Mouse (Mus musculus) embryonic facial prominence, embryonic 13.5 days (tissue): ENCODE data around the gene Tuba1b. TPM values are rescaled to one million over a fixed set of nuclear protein-coding genes. Genes with fewer than 3 reads are reported as not detected.

Experiments
- ATAC-seq: fragments of 200-750 bp; cut with Nextera tagmentation; 2 replicates; pipeline ENCODE4 v1.8.0; 2017; ENCODE audit warnings: low read depth; ENCODE audit not compliant: insufficient number of reproducible peaks, insufficient read depth, low FRiP score, low TSS enrichment
- H3K27ac ChIP-seq: fragments of 300-500 bp; sonication (generic); 2 replicates; pipeline ENCODE4 v1.5.1; 2015; ENCODE audit warnings: moderate library complexity, mild to moderate bottlenecking, inconsistent platforms
- H3K27me3 ChIP-seq: fragments of 300-500 bp; sonication (generic); 2 replicates; pipeline ENCODE4 v1.6.1; 2015; ENCODE audit warnings: mild to moderate bottlenecking, inconsistent platforms
- H3K36me3 ChIP-seq: fragments of 300-500 bp; sonication (generic); 2 replicates; pipeline ENCODE4 v1.6.1; 2015; ENCODE audit warnings: mild to moderate bottlenecking, inconsistent platforms
- H3K4me1 ChIP-seq: fragments of 300-500 bp; sonication (generic); 2 replicates; pipeline ENCODE4 v1.6.1; 2015; ENCODE audit warnings: inconsistent platforms
- H3K4me2 ChIP-seq: fragments of 300-500 bp; sonication (generic); 2 replicates; pipeline ENCODE4 v1.6.1; 2015; ENCODE audit warnings: moderate library complexity, mild to moderate bottlenecking, inconsistent platforms
- H3K4me3 ChIP-seq: fragments of 300-500 bp; sonication (generic); 2 replicates; pipeline ENCODE4 v1.5.1; 2015; ENCODE audit warnings: mild to moderate bottlenecking, inconsistent platforms
- H3K9ac ChIP-seq: fragments of 300-500 bp; sonication (generic); 2 replicates; pipeline ENCODE4 v1.6.1; 2015; ENCODE audit warnings: mild to moderate bottlenecking, inconsistent platforms
- H3K9me3 ChIP-seq: fragments of 300-500 bp; sonication (generic); 2 replicates; pipeline ENCODE4 v1.6.1; 2016; ENCODE audit warnings: inconsistent platforms
- WGBS: fragments of 180-500 bp; shearing (Covaris S2); methylation state at CpG from one replicate; pipeline ENCODE4 v1.1.7; 2015; ENCODE audit warnings: mixed read lengths; 5-methylcytosine and 5-hydroxymethylcytosine counted together
- polyA plus RNA-seq: library from polyadenylated mRNA; unstranded; fragments of >200 nt; fragmentation: Nextera tagmentation; extraction: Ambion mirVana; gene quantifications from 2 replicates; pipeline ENCODE4 v1.2.1, GENCODE M21; 2015

The Tuba1b gene
- polyA plus RNA-seq, 1 experiment from 2014 or later: 1,651 TPM

DNA sequence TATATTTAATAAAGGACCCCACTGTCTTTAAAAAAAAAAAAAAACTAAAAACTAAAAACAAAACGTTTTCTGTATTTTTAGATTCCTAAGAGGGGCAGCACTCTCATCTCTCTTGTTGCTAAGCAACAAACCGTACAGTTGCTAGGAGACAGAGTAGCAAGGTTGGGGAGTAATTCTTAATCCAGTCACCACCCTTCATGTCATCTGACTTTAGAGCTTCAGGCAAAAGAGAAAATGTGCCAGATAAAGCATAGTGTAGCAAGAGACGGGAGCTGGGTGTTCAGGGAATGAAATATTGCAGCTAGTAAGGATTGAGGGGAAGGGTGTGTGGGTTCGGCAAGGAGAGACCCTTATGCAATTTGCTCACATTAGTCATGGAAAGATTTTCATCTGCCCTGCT lies 36.7 kb upstream of the Tuba1b start:
- no peak overlapping the region for H3K4me3 ChIP-seq
- H3K4me2 ChIP-seq: 0 out of 2 replicates have a peak overlapping the region, but pooled peaks have one; percentile 1
- H3K9ac ChIP-seq: no peak overlapping the region
- peak overlapping the region; percentile 60 for H3K27ac ChIP-seq
- no peak for ATAC-seq
- 19% methylated on average over 4 of the region's 4 CpGs for WGBS
- H3K4me1 ChIP-seq: peaks cover 43% of the 10 kb centered on the region
- no peaks in the 10 kb centered on the region for H3K9me3 ChIP-seq
- no peaks in the 10 kb centered on the region for H3K36me3 ChIP-seq
- no peaks in the 10 kb centered on the region for H3K27me3 ChIP-seq

DNA sequence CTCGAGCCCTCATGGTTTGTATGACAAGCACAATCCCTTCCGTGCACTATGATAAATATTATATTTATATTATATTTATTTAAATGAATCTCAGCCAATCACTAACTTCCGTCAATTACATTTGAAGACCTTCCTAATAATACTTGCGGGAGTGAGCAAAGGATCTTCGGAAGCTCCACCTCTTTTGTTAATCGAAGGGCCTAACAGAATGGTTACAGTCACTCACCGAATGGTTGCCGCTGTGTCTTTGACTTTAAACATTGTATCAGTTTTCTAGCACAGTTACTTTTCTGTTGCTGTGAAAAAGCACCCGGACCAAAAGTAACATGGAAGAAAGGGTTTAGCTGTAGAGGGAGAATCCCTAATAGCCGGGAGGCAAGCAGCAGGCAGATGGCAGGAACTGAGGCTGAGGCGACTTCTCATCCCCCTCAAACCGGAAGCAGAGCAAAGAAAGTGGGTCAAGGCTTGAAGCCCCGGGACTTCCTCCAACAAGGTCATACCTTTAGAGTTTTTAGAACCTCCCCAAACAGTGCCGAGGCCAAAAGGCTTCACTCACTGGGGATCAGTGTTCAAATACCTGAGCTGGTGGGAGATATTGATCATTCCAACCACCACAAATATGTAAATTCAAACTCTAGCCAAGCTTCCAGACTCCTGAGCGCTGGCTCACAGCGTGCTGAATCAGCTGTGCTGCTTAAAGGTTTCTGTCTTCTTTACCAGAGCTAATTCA lies 35.2 kb upstream of the Tuba1b start:
- no peak overlapping the region for H3K4me3 ChIP-seq
- no peak for ATAC-seq
- peak overlapping the region; percentile 52; the same call in 1 of the 2 replicates for H3K9ac ChIP-seq
- peaks cover 43% of the 10 kb centered on the region for H3K4me1 ChIP-seq
- H3K27ac ChIP-seq: peak overlapping the region; percentile 89
- H3K4me2 ChIP-seq: peak overlapping the region; percentile 39
- no peaks in the 10 kb centered on the region for H3K9me3 ChIP-seq
- 6% methylated on average over 16 of the region's 16 CpGs for WGBS
- H3K36me3 ChIP-seq: no peaks in the 10 kb centered on the region
- no peaks in the 10 kb centered on the region for H3K27me3 ChIP-seq

DNA sequence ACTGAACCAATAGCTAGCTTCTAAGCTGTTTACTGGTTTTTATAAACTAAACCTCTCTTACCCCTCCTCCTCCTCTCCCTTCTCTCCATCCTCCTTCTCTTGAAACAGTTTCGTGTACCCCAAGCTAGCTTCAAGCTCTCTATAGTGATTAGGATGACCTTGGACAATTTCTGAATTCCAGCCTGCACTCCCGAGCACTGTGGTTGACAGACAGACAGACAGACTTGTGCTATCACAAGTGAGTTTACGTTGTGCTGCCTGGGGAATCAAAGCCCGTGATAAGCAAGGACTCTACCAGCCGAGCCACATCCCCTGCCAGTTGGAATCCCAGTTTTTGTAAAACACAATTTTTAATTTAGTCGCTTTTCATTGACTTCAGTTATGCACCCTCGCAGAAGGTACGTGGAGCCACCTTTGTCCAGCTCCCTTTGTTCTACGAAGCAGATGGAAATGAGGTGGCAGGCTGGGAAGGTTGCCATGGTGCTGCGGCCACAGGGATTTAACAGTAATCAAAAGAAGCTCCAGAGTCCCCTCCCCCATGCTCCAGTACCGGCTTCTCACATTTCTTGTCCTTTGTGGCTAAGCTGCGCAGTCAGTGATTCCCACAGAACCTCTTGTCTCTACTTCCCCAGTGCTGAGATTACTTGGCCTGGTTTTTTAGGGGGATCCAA lies 34.5 kb upstream of the Tuba1b start:
- H3K4me2 ChIP-seq: peak overlapping the region; percentile 39
- H3K36me3 ChIP-seq: no peaks in the 10 kb centered on the region
- H3K27ac ChIP-seq: peak overlapping the region; percentile 89
- no peak overlapping the region; the same call in 1 of the 2 replicates for H3K4me3 ChIP-seq
- H3K9me3 ChIP-seq: no peaks in the 10 kb centered on the region
- H3K27me3 ChIP-seq: no peaks in the 10 kb centered on the region
- peak overlapping the region; percentile 52; the same call in 1 of the 2 replicates for H3K9ac ChIP-seq
- WGBS: 7% methylated on average over 12 of the region's 12 CpGs
- no peak for ATAC-seq
- H3K4me1 ChIP-seq: peaks cover 43% of the 10 kb centered on the region

DNA sequence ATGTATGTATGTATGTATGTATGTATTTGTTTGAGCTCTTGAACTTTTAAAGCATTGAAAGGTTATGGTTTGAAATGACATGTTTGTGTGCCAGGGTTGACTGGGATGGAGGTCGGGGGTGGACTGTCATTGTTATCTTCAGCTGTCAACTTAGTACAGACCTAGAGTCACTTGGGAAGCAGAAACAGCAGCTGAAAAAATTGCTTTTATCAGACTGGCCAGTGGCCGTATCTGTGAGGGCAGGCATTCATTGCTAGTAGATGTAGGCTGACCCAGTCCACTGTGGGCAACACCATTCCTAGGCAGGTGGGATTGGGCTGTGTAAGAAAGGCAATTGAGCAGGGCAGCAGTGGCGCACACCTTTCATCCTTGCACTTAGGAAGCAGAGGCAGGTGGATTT lies 25.2 kb upstream of the Tuba1b start:
- ATAC-seq: no peak
- no peak overlapping the region for H3K4me3 ChIP-seq
- H3K36me3 ChIP-seq: no peaks in the 10 kb centered on the region
- H3K9me3 ChIP-seq: no peaks in the 10 kb centered on the region
- no peak overlapping the region for H3K27ac ChIP-seq
- H3K4me2 ChIP-seq: no peak overlapping the region
- H3K27me3 ChIP-seq: no peaks in the 10 kb centered on the region
- H3K9ac ChIP-seq: no peak overlapping the region
- H3K4me1 ChIP-seq: peaks cover 6% of the 10 kb centered on the region
- WGBS: 85% methylated on average over 3 of the region's 3 CpGs

DNA sequence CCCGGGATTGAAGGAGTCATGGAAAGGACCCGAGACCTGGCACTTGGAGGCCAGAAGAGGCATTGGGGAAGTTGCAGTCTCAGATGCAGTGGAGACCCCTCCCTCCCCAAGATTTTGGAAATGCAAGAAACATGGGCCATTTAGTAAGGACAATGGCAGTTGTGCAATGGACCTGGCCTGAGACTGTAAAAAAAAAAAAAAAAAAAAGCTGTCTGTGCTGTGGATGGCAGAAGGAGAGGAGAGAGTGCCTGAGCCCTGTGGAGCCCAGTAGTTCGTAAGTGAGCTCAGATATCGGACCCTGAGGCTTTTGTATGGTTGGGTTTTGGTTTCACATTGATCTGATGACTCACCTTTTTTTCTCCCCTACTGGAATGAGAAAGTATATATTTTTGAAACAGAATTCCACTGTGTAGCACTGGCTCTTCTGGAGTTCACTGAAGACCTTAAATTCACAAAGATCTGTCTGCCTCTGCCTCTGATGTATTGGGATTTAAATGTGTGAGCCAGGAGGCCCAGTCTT lies 24.6 kb upstream of the Tuba1b start:
- Histone ChIP-seq H3K9me3 (no peaks in the 10 kb centered on the region), H3K4me3 (no peak overlapping the region), H3K4me2 (no peak overlapping the region), H3K9ac (no peak overlapping the region), H3K36me3 (no peaks in the 10 kb centered on the region), H3K27ac (no peak overlapping the region), H3K27me3 (no peaks in the 10 kb centered on the region), H3K4me1 (peaks cover 10% of the 10 kb centered on the region)
- 73% methylated on average over 4 of the region's 4 CpGs for WGBS
- ATAC-seq: no peak

DNA sequence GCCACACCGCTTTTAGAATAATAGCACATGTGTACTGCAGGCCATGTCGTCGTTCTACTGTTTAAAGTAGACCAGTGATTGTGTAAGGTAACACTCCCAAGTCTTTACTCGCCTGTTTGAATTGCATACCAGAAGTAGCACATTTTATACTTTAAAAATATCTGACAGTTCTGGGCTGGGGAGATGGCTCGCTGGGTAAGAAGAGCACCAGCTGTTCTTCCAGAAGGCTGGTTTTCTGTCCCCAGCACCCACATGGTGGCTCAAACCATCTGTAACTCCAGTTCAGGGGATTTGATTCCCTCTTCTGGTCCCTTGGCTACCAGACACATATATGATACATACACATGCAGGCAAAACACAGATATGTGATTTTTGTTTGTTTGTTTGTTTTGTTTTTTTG lies 23.1 kb upstream of the Tuba1b start:
- Histone ChIP-seq H3K27ac (no peak overlapping the region), H3K36me3 (no peaks in the 10 kb centered on the region), H3K4me2 (no peak overlapping the region), H3K4me1 (peaks cover 11% of the 10 kb centered on the region), H3K9ac (no peak overlapping the region), H3K27me3 (no peaks in the 10 kb centered on the region), H3K4me3 (no peak overlapping the region), H3K9me3 (no peaks in the 10 kb centered on the region)
- WGBS: 70% methylated on average over 5 of the region's 5 CpGs
- no peak for ATAC-seq

DNA sequence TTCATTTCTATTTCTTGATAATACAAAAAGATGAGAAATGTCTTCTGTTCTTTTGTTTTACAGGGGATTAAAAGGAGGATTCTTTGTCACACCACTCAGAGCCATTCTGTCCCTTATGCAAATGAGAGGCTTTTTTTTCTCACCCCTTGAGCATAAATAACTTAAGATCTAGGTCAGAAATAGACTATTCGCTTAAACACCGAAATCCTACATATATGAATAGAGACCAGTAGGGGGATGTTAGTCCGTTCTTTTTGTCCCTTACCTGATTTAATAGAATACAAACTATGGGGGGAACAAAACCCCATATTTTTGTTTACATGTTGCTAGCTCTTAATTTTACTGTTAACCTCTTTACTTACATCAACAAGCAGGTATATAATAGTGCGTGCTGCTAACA lies 21.6 kb upstream of the Tuba1b start:
- Histone ChIP-seq H3K36me3 (peaks cover 2% of the 10 kb centered on the region), H3K9me3 (no peaks in the 10 kb centered on the region), H3K27me3 (no peaks in the 10 kb centered on the region), H3K27ac (no peak overlapping the region), H3K9ac (no peak overlapping the region), H3K4me3 (no peak overlapping the region), H3K4me2 (no peak overlapping the region), H3K4me1 (peaks cover 18% of the 10 kb centered on the region)
- WGBS: 93% methylated on average over 4 of the region's 4 CpGs
- no peak for ATAC-seq

DNA sequence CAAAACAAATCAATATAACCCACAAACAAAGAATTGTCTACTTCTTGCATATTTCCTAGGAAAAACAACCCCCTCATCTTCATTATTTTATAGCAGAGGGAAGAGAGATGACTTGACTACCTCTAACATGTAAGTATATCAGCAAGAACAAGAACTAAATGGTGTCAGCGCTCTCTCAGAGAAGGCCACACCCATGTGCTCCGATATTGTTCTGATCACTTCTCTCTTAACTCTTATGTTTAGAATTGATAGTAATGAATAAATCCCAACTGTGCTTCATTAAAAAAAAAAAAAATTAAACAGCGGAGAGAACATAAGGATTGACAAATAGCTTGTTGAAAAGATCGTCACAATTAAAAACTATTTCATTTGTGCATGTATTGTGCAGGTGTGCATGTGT lies 21.0 kb upstream of the Tuba1b start:
- Histone ChIP-seq H3K36me3 (peaks cover 4% of the 10 kb centered on the region), H3K9me3 (no peaks in the 10 kb centered on the region), H3K4me2 (peak overlapping the region; percentile 77), H3K4me3 (no peak overlapping the region), H3K27me3 (no peaks in the 10 kb centered on the region), H3K4me1 (peaks cover 18% of the 10 kb centered on the region), H3K9ac (no peak overlapping the region), H3K27ac (0 out of 2 replicates have a peak overlapping the region, but pooled peaks have one; percentile 99)
- ATAC-seq: no peak
- 75% methylated on average over 4 of the region's 4 CpGs for WGBS

DNA sequence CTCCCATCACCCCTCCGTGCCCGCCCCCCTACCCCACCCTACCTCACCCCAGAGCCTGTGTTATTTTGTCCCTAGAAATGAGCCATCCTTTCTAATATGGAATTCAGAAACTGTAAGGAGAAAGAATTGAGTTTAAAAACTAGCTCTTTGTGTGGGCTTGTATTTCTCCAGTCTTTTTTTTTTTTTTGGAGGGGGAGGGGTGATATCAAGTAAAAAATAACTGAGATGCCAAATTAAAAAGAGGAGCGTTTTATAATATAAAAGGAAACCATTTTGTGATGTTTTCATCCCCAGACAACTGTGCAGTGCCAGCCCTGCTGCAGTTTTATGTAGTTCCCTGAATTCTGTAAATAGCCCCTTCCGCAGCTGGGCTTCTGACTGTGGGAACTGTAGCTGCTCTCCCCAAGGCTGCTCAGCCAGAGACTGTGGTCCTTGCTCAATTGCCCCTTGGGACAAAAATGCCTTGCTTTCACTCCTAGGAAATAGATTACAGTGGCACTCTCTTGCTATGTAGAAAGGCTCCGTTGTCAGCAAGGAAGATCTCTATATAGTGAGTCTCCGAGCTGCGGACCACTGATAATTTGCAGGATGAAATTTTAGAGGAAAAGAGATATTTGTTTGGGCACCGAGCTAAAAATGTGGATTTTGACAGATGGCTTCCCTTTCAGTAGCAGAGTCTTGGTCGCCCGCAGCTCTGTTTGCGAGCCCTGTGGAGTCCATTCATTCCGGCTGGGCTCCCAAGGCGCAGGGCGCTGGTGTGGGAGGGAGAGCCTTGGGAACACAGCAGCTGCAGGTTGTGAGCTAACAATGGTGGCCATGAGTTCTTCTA lies 20.3 kb upstream of the Tuba1b start:
- Histone ChIP-seq H3K27ac (peak overlapping the region; percentile 99), H3K4me3 (peak overlapping the region; percentile 77), H3K4me2 (peak overlapping the region; percentile 77), H3K9me3 (no peaks in the 10 kb centered on the region), H3K36me3 (peaks cover 7% of the 10 kb centered on the region), H3K4me1 (peaks cover 18% of the 10 kb centered on the region), H3K27me3 (no peaks in the 10 kb centered on the region), H3K9ac (peak overlapping the region; percentile 63)
- WGBS: 12% methylated on average over 14 of the region's 14 CpGs
- ATAC-seq: no peak

DNA sequence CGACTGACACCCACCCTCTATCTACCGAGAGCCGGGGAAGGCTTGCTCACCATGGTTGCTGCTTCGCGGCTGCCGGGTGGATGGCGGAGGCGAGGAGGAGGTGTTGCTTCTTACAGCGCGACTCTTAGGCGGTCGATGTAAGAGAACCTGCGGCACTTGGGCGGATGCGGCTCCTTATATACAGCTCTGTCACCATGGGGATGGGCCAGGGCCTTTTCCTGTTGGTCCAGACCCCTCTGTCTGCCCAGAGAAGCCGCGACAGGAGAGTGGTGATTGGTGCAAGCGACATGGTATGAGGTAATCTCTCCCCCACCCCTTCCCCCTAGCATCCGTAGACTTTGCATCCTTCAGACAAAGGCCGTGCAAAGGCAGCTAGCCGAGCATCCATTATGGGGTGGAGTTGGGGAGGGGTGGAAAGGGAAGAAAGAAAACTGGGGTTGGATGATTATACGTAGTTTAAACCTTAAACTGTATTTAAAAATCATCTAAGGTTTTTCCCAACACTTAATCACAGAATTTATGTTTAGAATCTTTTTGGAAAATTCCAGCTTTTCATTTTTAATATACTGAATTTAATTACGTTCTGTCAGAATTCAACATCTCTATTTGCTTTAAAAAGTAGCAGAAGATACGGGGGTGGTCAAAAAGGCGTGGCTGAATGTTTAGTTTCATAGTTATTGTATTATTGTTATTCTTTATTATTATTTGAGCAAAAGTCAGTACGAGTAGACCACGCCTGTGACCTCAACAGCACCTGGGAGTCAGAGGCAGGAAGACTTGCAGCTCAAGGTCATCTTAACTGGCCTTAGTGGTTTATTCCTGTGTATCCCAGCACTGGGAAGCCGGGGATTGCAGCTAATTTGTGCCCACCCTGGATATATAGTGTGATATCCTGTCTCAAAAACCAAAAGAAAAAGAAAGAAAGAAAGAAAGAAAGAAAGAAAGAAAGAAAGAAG lies 19.3 kb upstream of the Tuba1b start, which contains the start of the genes Gm49450 and Tuba1a:
Gm49450 (minus strand) TSS at position 151 of the 956 bp plus-strand sequence.
Tuba1a (minus strand) TSS at position 303 of the 956 bp plus-strand sequence.
- ATAC-seq: peak; percentile 99
- Histone ChIP-seq H3K9me3 (no peaks in the 10 kb centered on the region), H3K27ac (peak within 1 kb of the TSS; percentile 99), H3K4me3 (peak within 1 kb of the TSS; percentile 77), H3K36me3 (peaks cover 14% of the 10 kb centered on the region), H3K4me1 (peaks cover 18% of the 10 kb centered on the region), H3K4me2 (peak within 1 kb of the TSS; percentile 77), H3K27me3 (no peaks in the 10 kb centered on the region), H3K9ac (peak within 1 kb of the TSS; percentile 95)
- WGBS: 4% methylated on average over 28 of the region's 28 CpGs
